Mouse (Mus musculus): ENCODE measurements around the gene Pgm1. TPM values are rescaled to one million over a fixed set of nuclear protein-coding genes. Genes with fewer than 3 reads are reported as not detected.

Pgm1 gene
- total RNA-seq, 1 experiment = 15.6 TPM

- Histone ChIP-seq H3K4me3 (ENCODE audit: insufficient read depth in 1 of 2, low read depth in 1 of 2, low read length in 2 of 2, poor library complexity in 1 of 2, severe bottlenecking in 1 of 2) (no peak overlapping the region), H3K9me3 (ENCODE audit: control insufficient read depth, insufficient read depth, low read depth, low read length) (no peaks in the 10 kb centered on the region), H3K36me3 (ENCODE audit: control insufficient read depth, insufficient read depth, low read length, poor library complexity, severe bottlenecking) (no peaks in the 10 kb centered on the region), H3K27ac (ENCODE audit: insufficient read depth, low read depth, low read length, poor library complexity, severe bottlenecking) (no peak overlapping the region), H3K9ac (ENCODE audit: insufficient read depth, low read depth, low read length, poor library complexity, severe bottlenecking) (no peak overlapping the region), H3K4me1 (ENCODE audit: control insufficient read depth in 2 of 2, insufficient read depth in 2 of 2, low read length in 2 of 2, poor library complexity in 1 of 2) (no peaks in the 10 kb centered on the region)
- no peak for DNase-seq (ENCODE audit: low read depth, low spot score)
- TF ChIP-seq ZNF384 (IDR thresholded peaks at IDR 0.05; ENCODE audit: low read depth, low read length) = no peak
- no peak for TF ChIP-seq CHD2 (IDR thresholded peaks at IDR 0.05; ENCODE audit: low read depth, low read length)
- TF ChIP-seq HCFC1 (IDR thresholded peaks at IDR 0.05; ENCODE audit: borderline replicate concordance, insufficient read depth, low read length) = no peak
- no peak for TF ChIP-seq MAFK (IDR thresholded peaks at IDR 0.05; ENCODE audit: insufficient read depth, low read depth, low read length)
- in situ Hi-C loops (cut with MboI; ENCODE audit: low sequenced_read_pairs in 2 of 2, unreplicated experiment in 2 of 2) = loop anchor here in 1 of 2 experiments (25.0 kb wide), 1 partner anchor 505 kb away; no protein-coding TSS in a partner anchor
These were observed 103.4 kb downstream of the Pgm1 start for GRCm38 (mm10) chr4:100032608-100033007.

GRCm38 (mm10) chr4:100033944-100034343 is 104.7 kb downstream of the Pgm1 start:
- Histone ChIP-seq H3K4me3 (ENCODE audit: insufficient read depth in 1 of 2, low read depth in 1 of 2, low read length in 2 of 2, poor library complexity in 1 of 2, severe bottlenecking in 1 of 2) (no peak overlapping the region), H3K4me1 (ENCODE audit: control insufficient read depth in 2 of 2, insufficient read depth in 2 of 2, low read length in 2 of 2, poor library complexity in 1 of 2) (no peaks in the 10 kb centered on the region), H3K9me3 (ENCODE audit: control insufficient read depth, insufficient read depth, low read depth, low read length) (no peaks in the 10 kb centered on the region), H3K36me3 (ENCODE audit: control insufficient read depth, insufficient read depth, low read length, poor library complexity, severe bottlenecking) (no peaks in the 10 kb centered on the region), H3K9ac (ENCODE audit: insufficient read depth, low read depth, low read length, poor library complexity, severe bottlenecking) (no peak overlapping the region), H3K27ac (ENCODE audit: insufficient read depth, low read depth, low read length, poor library complexity, severe bottlenecking) (no peak overlapping the region)
- in situ Hi-C loops (cut with MboI; ENCODE audit: low sequenced_read_pairs in 2 of 2, unreplicated experiment in 2 of 2) = loop anchor here in 1 of 2 experiments (25.0 kb wide), 1 partner anchor 503 kb away; no protein-coding TSS in a partner anchor
- TF ChIP-seq ZNF384 (IDR thresholded peaks at IDR 0.05; ENCODE audit: low read depth, low read length) (no peak), MAFK (IDR thresholded peaks at IDR 0.05; ENCODE audit: insufficient read depth, low read depth, low read length) (no peak), ZC3H11A (IDR thresholded peaks at IDR 0.05; ENCODE audit: borderline replicate concordance, low read depth, low read length) (no peak), CHD2 (IDR thresholded peaks at IDR 0.05; ENCODE audit: low read depth, low read length) (no peak), HCFC1 (IDR thresholded peaks at IDR 0.05; ENCODE audit: borderline replicate concordance, insufficient read depth, low read length) (no peak)
- no peak for DNase-seq (ENCODE audit: low read depth, low spot score)

- Histone ChIP-seq H3K9ac (ENCODE audit: insufficient read depth, low read depth, low read length, poor library complexity, severe bottlenecking) (no peak overlapping the region), H3K9me3 (ENCODE audit: control insufficient read depth, insufficient read depth, low read depth, low read length) (no peaks in the 10 kb centered on the region), H3K4me3 (ENCODE audit: insufficient read depth in 1 of 2, low read depth in 1 of 2, low read length in 2 of 2, poor library complexity in 1 of 2, severe bottlenecking in 1 of 2) (no peak overlapping the region), H3K27ac (ENCODE audit: insufficient read depth, low read depth, low read length, poor library complexity, severe bottlenecking) (no peak overlapping the region), H3K4me1 (ENCODE audit: control insufficient read depth in 2 of 2, insufficient read depth in 2 of 2, low read length in 2 of 2, poor library complexity in 1 of 2) (no peaks in the 10 kb centered on the region), H3K36me3 (ENCODE audit: control insufficient read depth, insufficient read depth, low read length, poor library complexity, severe bottlenecking) (no peaks in the 10 kb centered on the region)
- TF ChIP-seq CHD2 (IDR thresholded peaks at IDR 0.05; ENCODE audit: low read depth, low read length) (no peak), ZC3H11A (IDR thresholded peaks at IDR 0.05; ENCODE audit: borderline replicate concordance, low read depth, low read length) (no peak), HCFC1 (IDR thresholded peaks at IDR 0.05; ENCODE audit: borderline replicate concordance, insufficient read depth, low read length) (no peak), MAFK (IDR thresholded peaks at IDR 0.05; ENCODE audit: insufficient read depth, low read depth, low read length) (no peak), ZNF384 (IDR thresholded peaks at IDR 0.05; ENCODE audit: low read depth, low read length) (no peak)
- in situ Hi-C loops (cut with MboI; ENCODE audit: low sequenced_read_pairs in 2 of 2, unreplicated experiment in 2 of 2) = loop anchor here in 1 of 2 experiments (25.0 kb wide), 1 partner anchor 502 kb away; no protein-coding TSS in a partner anchor
- no peak for DNase-seq (ENCODE audit: low read depth, low spot score)
These were observed 105.8 kb downstream of the Pgm1 start for GRCm38 (mm10) chr4:100034971-100035370.

DNA sequence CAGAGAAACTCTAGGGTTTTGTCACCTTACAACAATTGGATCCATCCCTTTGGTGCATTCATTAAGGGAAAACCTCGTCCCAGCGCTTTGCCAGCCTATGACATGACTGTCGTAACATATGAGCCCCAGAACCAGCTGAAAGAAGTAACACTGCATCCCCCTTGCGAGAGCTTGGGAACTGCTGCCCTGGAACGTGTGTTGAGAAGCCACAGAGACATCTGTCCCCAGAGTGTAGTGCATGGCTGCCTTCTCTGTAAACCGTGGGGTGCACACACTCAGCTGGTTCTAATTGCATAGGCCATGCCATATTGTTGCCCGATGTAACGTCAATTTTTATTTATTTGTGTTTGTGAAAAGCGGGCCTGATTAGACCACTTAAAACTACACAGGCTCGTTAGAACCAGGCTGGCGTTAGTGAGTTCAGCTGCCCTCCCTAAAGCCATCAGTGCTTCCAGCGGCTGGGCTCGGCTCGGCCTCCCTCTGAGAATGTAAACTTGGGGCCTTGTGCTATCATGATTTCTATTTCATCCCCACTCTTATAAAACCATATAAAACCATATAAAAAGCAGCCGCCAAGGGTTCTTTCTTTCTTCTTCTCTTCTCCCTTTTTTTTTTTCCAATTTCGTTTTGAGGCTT is 106.8 kb downstream of the Pgm1 start:
- Histone ChIP-seq H3K36me3 (ENCODE audit: control insufficient read depth, insufficient read depth, low read length, poor library complexity, severe bottlenecking) (no peaks in the 10 kb centered on the region), H3K4me1 (ENCODE audit: control insufficient read depth in 2 of 2, insufficient read depth in 2 of 2, low read length in 2 of 2, poor library complexity in 1 of 2) (no peaks in the 10 kb centered on the region), H3K27ac (ENCODE audit: insufficient read depth, low read depth, low read length, poor library complexity, severe bottlenecking) (no peak overlapping the region), H3K9me3 (ENCODE audit: control insufficient read depth, insufficient read depth, low read depth, low read length) (no peaks in the 10 kb centered on the region), H3K9ac (ENCODE audit: insufficient read depth, low read depth, low read length, poor library complexity, severe bottlenecking) (no peak overlapping the region), H3K4me3 (ENCODE audit: insufficient read depth in 1 of 2, low read depth in 1 of 2, low read length in 2 of 2, poor library complexity in 1 of 2, severe bottlenecking in 1 of 2) (no peak overlapping the region)
- TF ChIP-seq ZNF384 (IDR thresholded peaks at IDR 0.05; ENCODE audit: low read depth, low read length) (no peak), HCFC1 (IDR thresholded peaks at IDR 0.05; ENCODE audit: borderline replicate concordance, insufficient read depth, low read length) (no peak), CHD2 (IDR thresholded peaks at IDR 0.05; ENCODE audit: low read depth, low read length) (no peak), ZC3H11A (IDR thresholded peaks at IDR 0.05; ENCODE audit: borderline replicate concordance, low read depth, low read length) (no peak)
- in situ Hi-C loops (cut with MboI; ENCODE audit: low sequenced_read_pairs in 2 of 2, unreplicated experiment in 2 of 2) = loop anchor here in 1 of 2 experiments (25.0 kb wide), 1 partner anchor 501 kb away; no protein-coding TSS in a partner anchor
- no peak for DNase-seq (ENCODE audit: low read depth, low spot score)

Other genes with a start within 250 kb of the Pgm1 start
- gene Alg6, start 213.8 kb upstream of the Pgm1 start, total RNA-seq (2012; rRNA removed) = 31.5 and 45.9 TPM in 2 replicates
- 5.5 and 12.9 TPM in 2 replicates for gene Efcab7, start 100.2 kb upstream of the Pgm1 start, total RNA-seq (2012; rRNA removed)
- gene Itgb3bp, start 399 bp downstream of the Pgm1 start, total RNA-seq (2012; rRNA removed) = 2.9 and 6.5 TPM in 2 replicates
- 2.2 and 3.0 TPM in 2 replicates for gene Ror1, start 166.4 kb downstream of the Pgm1 start, total RNA-seq (2012; rRNA removed)